Comparison of ENCODE assay signal across 35 mouse cellular contexts in genomic region chrX:167783526-167783925, GRCm38 (mm10).
"Had no signal": no experiment of that assay in that cellular context is flagged by ENCODE, and none has a peak within 500 bp of the region (broad histone marks: within the 10 kb centered on the region; RNA-seq: fewer than 3 reads in every experiment).

No protein-coding gene starts in this region.

- DNase-seq: heart, postnatal 10 days; heart, postnatal 14 days; heart, postnatal 36 days; heart, postnatal 4 days; kidney, adult 11 months; kidney, adult 18-20 months; kidney, adult 2 months; kidney, adult 8-10 months; kidney, adult 9 months; kidney, postnatal 10 days; kidney, postnatal 14 days; kidney, postnatal 25 days; kidney, postnatal 36 days; kidney, postnatal 4 days; layer of hippocampus, adult 9-11 months; layer of hippocampus, postnatal 36 days had no signal

- H3K4me1 ChIP-seq: heart, embryonic 12.5 days; heart, embryonic 13.5 days; heart, embryonic 15.5 days; hindbrain, embryonic 10.5 days; hindbrain, embryonic 12.5 days; hindbrain, embryonic 13.5 days; hindbrain, embryonic 15.5 days; intestine, embryonic 15.5 days; kidney, embryonic 15.5 days had no signal

- H3K27ac ChIP-seq: heart, embryonic 13.5 days; heart, embryonic 15.5 days; hindbrain, embryonic 10.5 days; hindbrain, embryonic 12.5 days; hindbrain, embryonic 13.5 days; hindbrain, embryonic 14.5 days; hindbrain, embryonic 15.5 days; hindbrain, postnatal 0 days; intestine, embryonic 15.5 days; kidney, embryonic 15.5 days; kidney, postnatal 0 days; layer of hippocampus, adult 2 months; left cerebral cortex, adult 2 months had no signal

- ATAC-seq: hindbrain, embryonic 16.5 days; hindbrain, postnatal 0 days; inflammation-experienced regulatory T-cells, adult 6 months; intestine, embryonic 15.5 days; intestine, embryonic 16.5 days; intestine, postnatal 0 days had no signal

- H3K9me3 ChIP-seq: heart, embryonic 12.5 days; heart, embryonic 13.5 days; heart, embryonic 15.5 days; hindbrain, embryonic 10.5 days; hindbrain, embryonic 12.5 days; hindbrain, embryonic 13.5 days; hindbrain, embryonic 15.5 days; intestine, embryonic 15.5 days; kidney, embryonic 15.5 days had no signal

- H3K27me3 ChIP-seq: heart, embryonic 12.5 days; heart, embryonic 15.5 days; intestine, embryonic 15.5 days had no signal

- H3K36me3 ChIP-seq: heart, embryonic 12.5 days; heart, embryonic 13.5 days; heart, embryonic 15.5 days; hindbrain, embryonic 10.5 days; hindbrain, embryonic 12.5 days; hindbrain, embryonic 13.5 days; hindbrain, embryonic 15.5 days; intestine, embryonic 15.5 days; kidney, embryonic 15.5 days had no signal

- H3K4me3 ChIP-seq: heart, embryonic 12.5 days; heart, embryonic 13.5 days; heart, embryonic 15.5 days; hindbrain, embryonic 10.5 days; hindbrain, embryonic 12.5 days; hindbrain, embryonic 13.5 days; hindbrain, embryonic 15.5 days; intestine, embryonic 15.5 days; kidney, embryonic 15.5 days; layer of hippocampus, adult 2 months; left cerebral cortex, adult 2 months had no signal

- H3K4me2 ChIP-seq: heart, embryonic 11.5 days; heart, embryonic 12.5 days; heart, embryonic 13.5 days; heart, embryonic 15.5 days; hindbrain, embryonic 12.5 days; hindbrain, embryonic 13.5 days; hindbrain, embryonic 14.5 days; hindbrain, embryonic 15.5 days; intestine, embryonic 15.5 days; kidney, embryonic 15.5 days had no signal

- H3K9ac ChIP-seq: heart, embryonic 12.5 days; heart, embryonic 13.5 days; heart, embryonic 15.5 days; hindbrain, embryonic 12.5 days; hindbrain, embryonic 13.5 days; hindbrain, embryonic 14.5 days; hindbrain, embryonic 15.5 days; intestine, embryonic 15.5 days; kidney, embryonic 15.5 days had no signal
